Mouse (Mus musculus) limb, embryonic 15.5 days (tissue): ENCODE data around the gene Slc25a39. TPM values are rescaled to one million over a fixed set of nuclear protein-coding genes. Genes with fewer than 3 reads are reported as not detected.

Experiments
- ATAC-seq: fragments of 200-750 bp; cut with Nextera tagmentation; 2 replicates; pipeline ENCODE4 v1.8.0; 2017; ENCODE audit warnings: low read depth, moderate TSS enrichment; ENCODE audit not compliant: insufficient number of reproducible peaks, low FRiP score, low TSS enrichment
- H3K27ac ChIP-seq: fragments of 300-500 bp; sonication (generic); 2 replicates; pipeline ENCODE4 v1.5.1; 2015; ENCODE audit warnings: moderate library complexity, mild to moderate bottlenecking, inconsistent platforms
- H3K27me3 ChIP-seq: fragments of 300-500 bp; sonication (generic); 2 replicates; pipeline ENCODE4 v1.6.1; 2015; ENCODE audit warnings: inconsistent platforms
- H3K36me3 ChIP-seq: fragments of 300-500 bp; sonication (generic); 2 replicates; pipeline ENCODE4 v1.6.1; 2015; ENCODE audit warnings: inconsistent platforms
- H3K4me1 ChIP-seq: fragments of 300-500 bp; sonication (generic); 2 replicates; pipeline ENCODE4 v1.6.1; 2015; ENCODE audit warnings: inconsistent platforms
- H3K4me2 ChIP-seq: fragments of 300-500 bp; sonication (generic); 2 replicates; pipeline ENCODE4 v1.6.1; 2015; ENCODE audit warnings: mild to moderate bottlenecking, inconsistent platforms
- H3K4me3 ChIP-seq: fragments of 300-500 bp; sonication (generic); 2 replicates; pipeline ENCODE4 v1.5.1; 2015; ENCODE audit warnings: mild to moderate bottlenecking, inconsistent platforms
- H3K9ac ChIP-seq: fragments of 300-500 bp; sonication (generic); 2 replicates; pipeline ENCODE4 v1.6.1; 2015; ENCODE audit warnings: inconsistent platforms
- H3K9me3 ChIP-seq: fragments of 300-500 bp; sonication (generic); 2 replicates; pipeline ENCODE4 v1.6.1; 2016; ENCODE audit warnings: inconsistent platforms
- WGBS: fragments of 180-500 bp; shearing (Covaris S2); methylation state at CpG from one replicate; pipeline ENCODE4 v1.1.7; 2015; 5-methylcytosine and 5-hydroxymethylcytosine counted together
- microRNA-seq: library from miRNA; unstranded; fragments of <30 nt; microRNA quantifications from one replicate; pipeline ENCODE4, GENCODE M21; 2016
- polyA plus RNA-seq: library from polyadenylated mRNA; unstranded; fragments of >200 nt; fragmentation: Nextera tagmentation; extraction: Ambion mirVana; gene quantifications from 2 replicates; pipeline ENCODE4 v1.2.1, GENCODE M21; 2015

Slc25a39 gene
- polyA plus RNA-seq, 1 experiment from 2014 or later: 184 TPM

DNA sequence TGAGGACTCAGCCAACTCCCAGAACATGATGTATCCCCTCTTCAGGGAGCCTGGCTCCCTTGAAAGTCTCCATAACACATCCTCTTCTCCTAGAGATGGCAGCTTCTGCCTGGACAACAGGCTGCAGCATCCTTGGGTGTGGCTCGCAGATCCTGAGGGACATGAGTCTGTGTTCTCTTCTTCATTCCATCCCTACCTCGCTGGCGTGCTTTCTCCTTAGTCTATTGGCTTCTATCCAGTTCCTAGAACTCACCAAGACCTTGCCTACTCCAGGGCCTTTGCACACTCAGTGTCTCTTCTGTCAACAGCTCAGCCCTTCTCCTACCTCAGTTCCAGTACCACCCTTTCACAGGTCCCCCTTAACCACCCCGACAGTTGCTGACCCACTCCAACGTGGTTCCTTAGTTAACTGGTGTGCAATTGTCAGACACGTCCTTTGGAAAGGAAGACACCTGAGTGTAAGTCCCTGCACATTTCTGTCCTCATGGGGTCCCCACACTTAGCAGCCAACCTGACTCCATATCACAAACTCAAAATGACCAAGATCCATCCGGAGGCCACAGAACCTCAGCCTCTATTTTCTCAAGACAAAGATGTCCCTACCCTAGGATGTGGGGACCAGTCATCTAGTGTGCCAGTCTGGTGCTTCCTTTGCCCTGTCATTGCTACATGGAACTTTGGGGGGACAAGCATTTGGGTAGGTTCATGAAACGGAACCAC, 45.8 kb downstream of the Slc25a39 start:
- Histone ChIP-seq H3K4me3 (no peak overlapping the region), H3K9me3 (no peaks in the 10 kb centered on the region), H3K4me1 (no peaks in the 10 kb centered on the region), H3K4me2 (no peak overlapping the region), H3K36me3 (no peaks in the 10 kb centered on the region), H3K9ac (no peak overlapping the region), H3K27me3 (peaks cover 5% of the 10 kb centered on the region; the same call in 1 of the 2 replicates), H3K27ac (no peak overlapping the region)
- ATAC-seq: no peak
- 85% methylated on average over 8 of the region's 8 CpGs for WGBS

DNA sequence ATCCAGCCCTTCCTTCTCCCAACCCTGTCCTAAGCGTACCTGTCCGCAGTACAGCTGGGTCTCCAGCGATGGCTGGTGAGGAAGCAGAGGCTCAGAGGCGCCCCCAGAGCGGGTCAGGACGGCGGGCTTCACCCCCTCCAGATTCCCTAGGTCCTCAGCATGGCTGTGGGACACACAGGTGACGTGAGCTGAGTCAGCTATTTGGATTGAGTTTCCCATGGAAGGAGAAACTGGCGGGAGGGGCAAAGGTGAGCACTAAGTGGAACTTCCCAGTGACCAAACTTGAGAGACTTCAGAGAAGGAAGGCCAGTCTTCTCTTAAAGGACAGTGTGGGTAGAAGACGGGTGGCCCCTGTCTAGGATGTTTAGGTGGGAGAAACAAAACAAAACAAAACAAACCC, 49.4 kb downstream of the Slc25a39 start:
- Histone ChIP-seq H3K4me1 (no peaks in the 10 kb centered on the region), H3K9ac (no peak overlapping the region), H3K36me3 (no peaks in the 10 kb centered on the region), H3K4me2 (no peak overlapping the region), H3K4me3 (no peak overlapping the region), H3K27ac (no peak overlapping the region), H3K9me3 (no peaks in the 10 kb centered on the region), H3K27me3 (peaks cover 15% of the 10 kb centered on the region; the same call in 1 of the 2 replicates)
- ATAC-seq: no peak
- 61% methylated on average over 10 of the region's 10 CpGs for WGBS

GRCm38 (mm10) chr11:102356636-102357350, 51.0 kb downstream of the Slc25a39 start:
- 0 out of 2 replicates have a peak, but pooled peaks cover 2% of the 10 kb centered on the region for H3K4me1 ChIP-seq
- H3K9me3 ChIP-seq: no peaks in the 10 kb centered on the region
- no peaks in the 10 kb centered on the region for H3K36me3 ChIP-seq
- 62% methylated on average over 31 of the region's 31 CpGs for WGBS
- no peak overlapping the region for H3K9ac ChIP-seq
- peaks cover 21% of the 10 kb centered on the region; the same call in 1 of the 2 replicates for H3K27me3 ChIP-seq
- ATAC-seq: no peak
- no peak overlapping the region for H3K4me2 ChIP-seq
- H3K27ac ChIP-seq: no peak overlapping the region
- no peak overlapping the region for H3K4me3 ChIP-seq

GRCm38 (mm10) chr11:102356190-102356589, 51.6 kb downstream of the Slc25a39 start:
- Histone ChIP-seq H3K36me3 (no peaks in the 10 kb centered on the region), H3K9me3 (no peaks in the 10 kb centered on the region), H3K9ac (no peak overlapping the region), H3K4me3 (no peak overlapping the region), H3K4me2 (no peak overlapping the region), H3K4me1 (0 out of 2 replicates have a peak, but pooled peaks cover 2% of the 10 kb centered on the region), H3K27ac (no peak overlapping the region), H3K27me3 (peaks cover 21% of the 10 kb centered on the region; the same call in 1 of the 2 replicates)
- WGBS: 83% methylated on average over 12 of the region's 12 CpGs
- no peak for ATAC-seq

DNA sequence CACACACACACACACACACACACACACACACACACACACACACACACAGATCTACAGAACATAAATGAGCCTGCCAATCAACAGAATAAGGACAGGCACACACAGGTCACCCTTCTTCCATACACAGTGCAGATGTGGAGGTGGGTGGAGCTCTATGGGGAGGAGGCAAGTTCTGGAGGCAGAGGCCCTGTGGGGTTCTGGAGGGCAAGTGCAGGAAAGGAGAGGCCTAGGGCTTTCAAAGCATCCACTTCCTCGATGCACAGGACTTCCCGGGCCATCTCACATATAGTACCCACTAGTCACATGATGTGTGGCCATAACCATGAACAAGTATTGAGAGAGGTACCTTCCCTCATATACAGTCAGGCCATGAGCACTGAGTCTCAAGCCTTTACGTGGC, 52.2 kb downstream of the Slc25a39 start:
- H3K9me3 ChIP-seq: no peaks in the 10 kb centered on the region
- H3K36me3 ChIP-seq: no peaks in the 10 kb centered on the region
- no peak overlapping the region for H3K4me3 ChIP-seq
- 0 out of 2 replicates have a peak, but pooled peaks cover 2% of the 10 kb centered on the region for H3K4me1 ChIP-seq
- H3K27me3 ChIP-seq: peaks cover 21% of the 10 kb centered on the region; the same call in 1 of the 2 replicates
- 85% methylated on average over 3 of the region's 3 CpGs for WGBS
- ATAC-seq: no peak
- H3K4me2 ChIP-seq: no peak overlapping the region
- no peak overlapping the region for H3K9ac ChIP-seq
- no peak overlapping the region for H3K27ac ChIP-seq

DNA sequence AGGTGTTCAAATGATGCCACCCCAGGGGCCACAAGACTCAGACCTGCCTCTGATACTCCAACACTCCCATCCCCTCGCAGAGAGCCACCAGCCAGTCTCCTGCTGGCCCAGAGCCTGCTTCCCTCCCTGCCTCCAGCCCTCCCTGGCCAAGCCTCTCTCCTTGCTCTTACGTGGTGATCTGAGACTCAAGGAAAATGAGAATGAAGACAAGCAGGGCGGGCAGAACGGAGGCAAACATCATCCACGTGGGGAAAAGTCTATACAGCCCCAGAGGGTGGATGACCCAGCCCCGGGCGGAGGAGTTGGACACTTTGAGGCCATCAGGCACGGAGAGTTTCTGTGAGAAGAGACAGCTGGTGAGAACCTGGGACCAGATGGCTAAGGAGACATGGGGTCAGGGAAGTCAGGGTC, 54.7 kb downstream of the Slc25a39 start:
- no peaks in the 10 kb centered on the region for H3K36me3 ChIP-seq
- H3K27ac ChIP-seq: no peak overlapping the region
- H3K4me1 ChIP-seq: 0 out of 2 replicates have a peak, but pooled peaks cover 2% of the 10 kb centered on the region
- H3K4me2 ChIP-seq: no peak overlapping the region
- peaks cover 18% of the 10 kb centered on the region; the same call in 1 of the 2 replicates for H3K27me3 ChIP-seq
- H3K4me3 ChIP-seq: no peak overlapping the region
- ATAC-seq: no peak
- H3K9ac ChIP-seq: no peak overlapping the region
- no peaks in the 10 kb centered on the region for H3K9me3 ChIP-seq
- WGBS: 42% methylated on average over 8 of the region's 8 CpGs

Small RNA genes within 50 kb of the gene (microRNA-seq; reads per million reads assigned to microRNA genes)
- not detected for gene Mir6930

Other genes starting within 250 kb of the Slc25a39 start
- gene Lsm12, start 222.7 kb downstream of the Slc25a39 start, polyA plus RNA-seq: 119 and 130 TPM in 2 replicates
- 25.1 and 27.6 TPM in 2 replicates for gene G6pc3, start 218.3 kb downstream of the Slc25a39 start, polyA plus RNA-seq
- 94.1 and 96.7 TPM in 2 replicates for gene Hdac5, start 177.8 kb downstream of the Slc25a39 start, polyA plus RNA-seq
- gene BC030867, start 159.1 kb downstream of the Slc25a39 start, polyA plus RNA-seq: 13.0 and 13.8 TPM in 2 replicates
- 0.20 and 0.24 TPM in 2 replicates for gene Asb16, start 139.2 kb downstream of the Slc25a39 start, polyA plus RNA-seq
- gene Tmub2, start 123.0 kb downstream of the Slc25a39 start, polyA plus RNA-seq: 53.4 and 53.9 TPM in 2 replicates
- gene Atxn7l3, start 111.3 kb downstream of the Slc25a39 start, polyA plus RNA-seq: 15.0 and 18.0 TPM in 2 replicates
- gene Ubtf, start 88.2 kb downstream of the Slc25a39 start, polyA plus RNA-seq: 76.0 and 85.7 TPM in 2 replicates
- gene Slc4a1, start 41.7 kb downstream of the Slc25a39 start, polyA plus RNA-seq: 5.9 and 10.4 TPM in 2 replicates
- 1.2 and 1.6 TPM in 2 replicates for gene Rundc3a, start 14.5 kb downstream of the Slc25a39 start, polyA plus RNA-seq
- 192 and 215 TPM in 2 replicates for gene Grn, start 22.4 kb upstream of the Slc25a39 start, polyA plus RNA-seq
- gene Fam171a2, start 39.7 kb upstream of the Slc25a39 start, polyA plus RNA-seq: 4.9 and 5.7 TPM in 2 replicates
- 6.6 and 6.9 TPM in 2 replicates for gene Itga2b, start 62.2 kb upstream of the Slc25a39 start, polyA plus RNA-seq
- 46.2 and 56.5 TPM in 2 replicates for gene Gpatch8, start 148.4 kb upstream of the Slc25a39 start, polyA plus RNA-seq
- 10.7 and 11.3 TPM in 2 replicates for gene Gm11627, start 171.5 kb upstream of the Slc25a39 start, polyA plus RNA-seq
- gene Fzd2, start 196.4 kb upstream of the Slc25a39 start, polyA plus RNA-seq: 41.0 and 48.5 TPM in 2 replicates